Mouse (Mus musculus): Measurements from ENCODE around the gene Kdm5a. TPM values are rescaled to one million over a fixed set of nuclear protein-coding genes. Genes with fewer than 3 reads are reported as not detected.

Kdm5a gene
- polyA plus RNA-seq, 1 experiment from 2014 or later, result 57.4 TPM

GRCm38 (mm10) chr6:120464406-120464939, 100.5 kb downstream of the Kdm5a start:
- peaks cover 25% of the 10 kb centered on the region for H3K27me3 ChIP-seq (ENCODE audit: control insufficient read depth, insufficient read depth, low read length)
- WGBS, result 54% methylated on average over 9 of the region's 9 CpGs

GRCm38 (mm10) chr6:120465393-120465792, 101.5 kb downstream of the Kdm5a start:
- Histone ChIP-seq H3K36me3 (ENCODE audit: control insufficient read depth, insufficient read depth, low read length) (no peaks in the 10 kb centered on the region), H3K9me3 (ENCODE audit: control insufficient read depth, low read length) (no peaks in the 10 kb centered on the region), H3K4me3 (ENCODE audit: low read depth, low read length) (no peak overlapping the region), H3K4me1 (replicated peaks; ENCODE audit: control insufficient read depth, insufficient read depth, low read length) (no peaks in the 10 kb centered on the region), H3K4me2 (replicated peaks; ENCODE audit: low read depth, low read length) (no peak overlapping the region), H3K27me3 (ENCODE audit: control insufficient read depth, insufficient read depth, low read length) (peaks cover 25% of the 10 kb centered on the region), H3K9ac (ENCODE audit: low read depth, low read length) (no peak overlapping the region), H3K27ac (ENCODE audit: low read depth, low read length) (no peak overlapping the region)
- ATAC-seq (ENCODE audit: low FRiP score) (no peak), DNase-seq (ENCODE audit: low spot score) (no peak)
- WGBS, result 50% methylated on average over 4 of the region's 4 CpGs

More at GRCm38 (mm10) chr6:120464406-120464939, 100.5 kb downstream of the Kdm5a start:
- H3K36me3 ChIP-seq (ENCODE audit: control insufficient read depth, insufficient read depth, low read length), result no peaks in the 10 kb centered on the region
- H3K9me3 ChIP-seq (ENCODE audit: control insufficient read depth, low read length), result no peaks in the 10 kb centered on the region
- H3K27ac ChIP-seq (ENCODE audit: low read depth, low read length), result no peak overlapping the region
- H3K4me3 ChIP-seq (ENCODE audit: low read depth, low read length), result no peak overlapping the region; the same call in 1 of the 2 replicates
- ATAC-seq (ENCODE audit: low FRiP score) (no peak), DNase-seq (ENCODE audit: low spot score) (no peak)
- no peak overlapping the region for H3K9ac ChIP-seq (ENCODE audit: low read depth, low read length)
- no peak overlapping the region for H3K4me2 ChIP-seq (replicated peaks; ENCODE audit: low read depth, low read length)
- H3K4me1 ChIP-seq (replicated peaks; ENCODE audit: control insufficient read depth, insufficient read depth, low read length), result no peaks in the 10 kb centered on the region

- H3K9ac ChIP-seq (ENCODE audit: low read depth, low read length), result no peak overlapping the region
- DNase-seq (ENCODE audit: low spot score) (no peak), ATAC-seq (ENCODE audit: low FRiP score) (no peak)
- H3K4me1 ChIP-seq (replicated peaks; ENCODE audit: control insufficient read depth, insufficient read depth, low read length), result no peaks in the 10 kb centered on the region
- no peak overlapping the region for H3K4me3 ChIP-seq (ENCODE audit: low read depth, low read length)
- H3K27me3 ChIP-seq (ENCODE audit: control insufficient read depth, insufficient read depth, low read length), result peaks cover 21% of the 10 kb centered on the region
- 78% methylated on average over 10 of the region's 10 CpGs for WGBS
- H3K36me3 ChIP-seq (ENCODE audit: control insufficient read depth, insufficient read depth, low read length), result no peaks in the 10 kb centered on the region
- H3K9me3 ChIP-seq (ENCODE audit: control insufficient read depth, low read length), result no peaks in the 10 kb centered on the region
- H3K27ac ChIP-seq (ENCODE audit: low read depth, low read length), result no peak overlapping the region
- H3K4me2 ChIP-seq (replicated peaks; ENCODE audit: low read depth, low read length), result no peak overlapping the region
Observed at GRCm38 (mm10) chr6:120466609-120467329, 102.8 kb downstream of the Kdm5a start.

- DNase-seq (ENCODE audit: low spot score), result no peak
- H3K27ac ChIP-seq (ENCODE audit: low read depth, low read length), result no peak overlapping the region
- H3K4me2 ChIP-seq (replicated peaks; ENCODE audit: low read depth, low read length), result no peak overlapping the region
- H3K9ac ChIP-seq (ENCODE audit: low read depth, low read length), result no peak overlapping the region
- peaks cover 8% of the 10 kb centered on the region for H3K4me1 ChIP-seq (replicated peaks; ENCODE audit: control insufficient read depth, insufficient read depth, low read length)
- ATAC-seq (ENCODE audit: low FRiP score), result no peak
- no peaks in the 10 kb centered on the region for H3K36me3 ChIP-seq (ENCODE audit: control insufficient read depth, insufficient read depth, low read length)
- H3K27me3 ChIP-seq (ENCODE audit: control insufficient read depth, insufficient read depth, low read length), result peaks cover 13% of the 10 kb centered on the region
- H3K4me3 ChIP-seq (ENCODE audit: low read depth, low read length), result no peak overlapping the region
- 95% methylated on average over 4 of the region's 4 CpGs for WGBS
- H3K9me3 ChIP-seq (ENCODE audit: control insufficient read depth, low read length), result no peaks in the 10 kb centered on the region
Observed at GRCm38 (mm10) chr6:120468259-120468658, 104.3 kb downstream of the Kdm5a start.

- DNase-seq (ENCODE audit: low spot score) (no peak), ATAC-seq (ENCODE audit: low FRiP score) (no peak)
- Histone ChIP-seq H3K27me3 (ENCODE audit: control insufficient read depth, insufficient read depth, low read length) (peaks cover 6% of the 10 kb centered on the region), H3K36me3 (ENCODE audit: control insufficient read depth, insufficient read depth, low read length) (no peaks in the 10 kb centered on the region), H3K4me3 (ENCODE audit: low read depth, low read length) (no peak overlapping the region), H3K4me1 (replicated peaks; ENCODE audit: control insufficient read depth, insufficient read depth, low read length) (peaks cover 11% of the 10 kb centered on the region), H3K9me3 (ENCODE audit: control insufficient read depth, low read length) (no peaks in the 10 kb centered on the region), H3K27ac (ENCODE audit: low read depth, low read length) (no peak overlapping the region), H3K4me2 (replicated peaks; ENCODE audit: low read depth, low read length) (no peak overlapping the region), H3K9ac (ENCODE audit: low read depth, low read length) (no peak overlapping the region)
- WGBS, result 75% methylated on average over 3 of the region's 3 CpGs
Observed at GRCm38 (mm10) chr6:120469268-120469667, 105.3 kb downstream of the Kdm5a start.

- ATAC-seq (ENCODE audit: low FRiP score) (no peak), DNase-seq (ENCODE audit: low spot score) (no peak)
- H3K27me3 ChIP-seq (ENCODE audit: control insufficient read depth, insufficient read depth, low read length), result peaks cover under 1% of the 10 kb centered on the region; the same call in 1 of the 2 replicates
- H3K4me1 ChIP-seq (replicated peaks; ENCODE audit: control insufficient read depth, insufficient read depth, low read length), result peaks cover 11% of the 10 kb centered on the region
- no peaks in the 10 kb centered on the region for H3K9me3 ChIP-seq (ENCODE audit: control insufficient read depth, low read length)
- H3K4me2 ChIP-seq (replicated peaks; ENCODE audit: low read depth, low read length), result no peak overlapping the region
- no peak overlapping the region for H3K4me3 ChIP-seq (ENCODE audit: low read depth, low read length)
- no peak overlapping the region for H3K9ac ChIP-seq (ENCODE audit: low read depth, low read length)
- no peaks in the 10 kb centered on the region for H3K36me3 ChIP-seq (ENCODE audit: control insufficient read depth, insufficient read depth, low read length)
- no peak overlapping the region for H3K27ac ChIP-seq (ENCODE audit: low read depth, low read length)
Observed at GRCm38 (mm10) chr6:120469770-120470169, 105.8 kb downstream of the Kdm5a start.

GRCm38 (mm10) chr6:120470666-120471065, 106.7 kb downstream of the Kdm5a start:
- Histone ChIP-seq H3K4me3 (ENCODE audit: low read depth, low read length) (no peak overlapping the region), H3K36me3 (ENCODE audit: control insufficient read depth, insufficient read depth, low read length) (no peaks in the 10 kb centered on the region), H3K4me1 (replicated peaks; ENCODE audit: control insufficient read depth, insufficient read depth, low read length) (peaks cover 11% of the 10 kb centered on the region), H3K9ac (ENCODE audit: low read depth, low read length) (no peak overlapping the region), H3K4me2 (replicated peaks; ENCODE audit: low read depth, low read length) (no peak overlapping the region), H3K9me3 (ENCODE audit: control insufficient read depth, low read length) (no peaks in the 10 kb centered on the region), H3K27me3 (ENCODE audit: control insufficient read depth, insufficient read depth, low read length) (no peaks in the 10 kb centered on the region), H3K27ac (ENCODE audit: low read depth, low read length) (no peak overlapping the region)
- DNase-seq (ENCODE audit: low spot score) (no peak), ATAC-seq (ENCODE audit: low FRiP score) (no peak)
- WGBS, result 97% methylated on average over 1 of the region's 1 CpGs

GRCm38 (mm10) chr6:120471991-120472441, 108.1 kb downstream of the Kdm5a start:
- H3K4me2 ChIP-seq (replicated peaks; ENCODE audit: low read depth, low read length), result 0 out of 2 replicates have a peak overlapping the region, but pooled peaks have one; percentile 17
- H3K36me3 ChIP-seq (ENCODE audit: control insufficient read depth, insufficient read depth, low read length), result no peaks in the 10 kb centered on the region
- H3K9me3 ChIP-seq (ENCODE audit: control insufficient read depth, low read length), result no peaks in the 10 kb centered on the region
- H3K9ac ChIP-seq (ENCODE audit: low read depth, low read length), result peak overlapping the region; percentile 21; the same call in 1 of the 2 replicates
- ATAC-seq (ENCODE audit: low FRiP score), result peak; percentile 80
- 4% methylated on average over 5 of the region's 5 CpGs for WGBS
- DNase-seq (ENCODE audit: low spot score), result peak; percentile 61
- H3K4me1 ChIP-seq (replicated peaks; ENCODE audit: control insufficient read depth, insufficient read depth, low read length), result peaks cover 11% of the 10 kb centered on the region
- no peak overlapping the region for H3K4me3 ChIP-seq (ENCODE audit: low read depth, low read length)
- H3K27me3 ChIP-seq (ENCODE audit: control insufficient read depth, insufficient read depth, low read length), result no peaks in the 10 kb centered on the region
- peak overlapping the region; percentile 85 for H3K27ac ChIP-seq (ENCODE audit: low read depth, low read length)

All from hindbrain, embryonic 11.5 days (tissue).